25 mouse cellular contexts compared by ENCODE assay signal in genomic region chr1:163561016-163561415, GRCm38 (mm10).
DNase-seq lines count a peak whose midpoint lies in the region; ATAC-seq and TF ChIP-seq lines count a peak whose summit lies in the region.
"Had no signal": no experiment of that assay in that cellular context is flagged by ENCODE, and none has a peak within 500 bp of the region (broad histone marks: within the 10 kb centered on the region; RNA-seq: fewer than 3 reads in every experiment).

No protein-coding gene starts in this region.

- intact Hi-C loops in left cerebral cortex, postnatal 4 days (cut with DNase I), result no loop called here

- WGBS in lung, postnatal 0 days, result 40% methylated on average over 5 of the region's 5 CpGs
- 69% methylated on average over 5 of the region's 5 CpGs for WGBS in midbrain, embryonic 13.5 days

- no peaks in the 10 kb centered on the region for H3K9me3 ChIP-seq in lung, postnatal 0 days (ENCODE audit: low read length)
- H3K9me3 ChIP-seq in midbrain, embryonic 13.5 days, result no peaks in the 10 kb centered on the region
- H3K9me3 ChIP-seq: embryonic facial prominence, embryonic 12.5 days; forebrain, embryonic 12.5 days; heart, embryonic 10.5 days; heart, embryonic 15.5 days; kidney, embryonic 15.5 days; limb, embryonic 12.5 days; neural tube, embryonic 13.5 days had no signal

- H3K4me1 ChIP-seq in lung, postnatal 0 days (ENCODE audit: insufficient read depth, low read depth, low read length), result 0 out of 2 replicates have a peak, but pooled peaks cover 3% of the 10 kb centered on the region
- H3K4me1 ChIP-seq in embryonic fibroblast, embryonic 13.5 days (ENCODE audit: control insufficient read depth, insufficient read depth, low read length), result peaks cover 21% of the 10 kb centered on the region
- H3K4me1 ChIP-seq in midbrain, embryonic 13.5 days (replicated peaks), result no peaks in the 10 kb centered on the region
- H3K4me1 ChIP-seq: embryonic facial prominence, embryonic 12.5 days; forebrain, embryonic 12.5 days; heart, embryonic 15.5 days; kidney, embryonic 15.5 days; neural tube, embryonic 13.5 days had no signal

- peak; percentile 57 for ATAC-seq in lung, postnatal 0 days
- ATAC-seq in midbrain, embryonic 13.5 days, result no peak
- ATAC-seq: hindbrain, embryonic 16.5 days had no signal

- no peak overlapping the region for H3K27ac ChIP-seq in lung, postnatal 0 days (ENCODE audit: low read length)
- H3K27ac ChIP-seq in embryonic fibroblast, embryonic 13.5 days (ENCODE audit: insufficient read depth, low read length), result peak overlapping the region; percentile 97
- H3K27ac ChIP-seq in midbrain, embryonic 13.5 days, result no peak overlapping the region
- H3K27ac ChIP-seq: embryonic facial prominence, embryonic 12.5 days; forebrain, embryonic 12.5 days; heart, embryonic 10.5 days; heart, embryonic 15.5 days; kidney, embryonic 15.5 days; limb, embryonic 12.5 days; neural tube, embryonic 13.5 days had no signal

- no peak for TF ChIP-seq POLR2A in embryonic fibroblast, embryonic 13.5 days (IDR thresholded peaks at IDR 0.05; ENCODE audit: low read depth, low read length)

- H3K4me3 ChIP-seq in lung, postnatal 0 days (ENCODE audit: low read depth, low read length), result no peak overlapping the region
- H3K4me3 ChIP-seq in embryonic fibroblast, embryonic 13.5 days (ENCODE audit: insufficient read depth, low read length), result no peak overlapping the region
- H3K4me3 ChIP-seq in midbrain, embryonic 13.5 days (replicated peaks), result no peak overlapping the region
- H3K4me3 ChIP-seq: embryonic facial prominence, embryonic 12.5 days; erythroblast, embryonic 14.5 days; forebrain, embryonic 12.5 days; heart, embryonic 10.5 days; heart, embryonic 15.5 days; kidney, embryonic 15.5 days; limb, embryonic 12.5 days; neural tube, embryonic 13.5 days had no signal

- H3K27me3 ChIP-seq in lung, postnatal 0 days (replicated peaks; ENCODE audit: insufficient read depth, low read length), result no peaks in the 10 kb centered on the region
- H3K27me3 ChIP-seq in midbrain, embryonic 13.5 days, result no peaks in the 10 kb centered on the region
- H3K27me3 ChIP-seq: embryonic facial prominence, embryonic 12.5 days; forebrain, embryonic 12.5 days; heart, embryonic 15.5 days; kidney, embryonic 15.5 days; limb, embryonic 12.5 days; neural tube, embryonic 13.5 days had no signal

- peak; percentile 30; the same call in 1 of the 2 replicates for TF ChIP-seq EP300 in lung, postnatal 0 days (IDR thresholded peaks at IDR 0.05)

- H3K9ac ChIP-seq in lung, postnatal 0 days (replicated peaks; ENCODE audit: low read depth), result no peak overlapping the region
- no peak overlapping the region for H3K9ac ChIP-seq in midbrain, embryonic 13.5 days (replicated peaks)
- H3K9ac ChIP-seq: embryonic facial prominence, embryonic 12.5 days; forebrain, embryonic 12.5 days; heart, embryonic 15.5 days; kidney, embryonic 15.5 days; limb, embryonic 12.5 days; neural tube, embryonic 13.5 days had no signal

- H3K36me3 ChIP-seq in lung, postnatal 0 days (ENCODE audit: insufficient read depth, low read length), result no peaks in the 10 kb centered on the region
- H3K36me3 ChIP-seq in midbrain, embryonic 13.5 days, result no peaks in the 10 kb centered on the region
- H3K36me3 ChIP-seq: embryonic facial prominence, embryonic 12.5 days; forebrain, embryonic 12.5 days; heart, embryonic 10.5 days; heart, embryonic 15.5 days; kidney, embryonic 15.5 days; limb, embryonic 12.5 days; neural tube, embryonic 13.5 days had no signal

- no peak overlapping the region for H3K4me2 ChIP-seq in lung, postnatal 0 days (replicated peaks; ENCODE audit: low read depth, low read length)
- no peak overlapping the region for H3K4me2 ChIP-seq in midbrain, embryonic 13.5 days (replicated peaks)
- H3K4me2 ChIP-seq: embryonic facial prominence, embryonic 12.5 days; forebrain, embryonic 12.5 days; heart, embryonic 15.5 days; kidney, embryonic 15.5 days; limb, embryonic 12.5 days; liver, embryonic 11.5 days; midbrain, embryonic 11.5 days; neural tube, embryonic 13.5 days had no signal

- no peak for TF ChIP-seq CTCF in lung, postnatal 0 days (IDR thresholded peaks at IDR 0.05)
- no peak for TF ChIP-seq CTCF in embryonic fibroblast, embryonic 13.5 days (IDR thresholded peaks at IDR 0.05; ENCODE audit: borderline replicate concordance, insufficient read depth, low read length)

- DNase-seq in adrenal gland, adult 2 months, result peak; percentile 30
- DNase-seq in adrenal gland, postnatal 14 days, result no peak
- peak; percentile 36 for DNase-seq in lung, postnatal 0 days (ENCODE audit: low spot score)
- DNase-seq in lung, postnatal 36 days, result no peak
- no peak for DNase-seq in left cerebral cortex, postnatal 4 days
- DNase-seq: cerebellum, adult 8-10 months; cerebellum, postnatal 36 days; gastrocnemius, postnatal 25 days; kidney, adult 18-20 months; kidney, postnatal 25 days; lung, postnatal 10 days; thymus, postnatal 14 days had no signal

Comparison
In these comparisons a context has a peak if more than half of its experiments do, and no peak if none do; other contexts are left out.
1. DNase-seq: peak in adrenal gland, adult 2 months (single experiment) and lung, postnatal 0 days (single experiment); none in adrenal gland, postnatal 14 days (single experiment), lung, postnatal 36 days (single experiment) and left cerebral cortex, postnatal 4 days (single experiment).